Mouse (Mus musculus): ENCODE results near the gene Rnf216. TPM values are rescaled to one million over a fixed set of nuclear protein-coding genes. Genes with fewer than 3 reads are reported as not detected.

Rnf216 gene
- polyA plus RNA-seq, 1 experiment, result 33.8 TPM

GRCm38 (mm10) chr5:142997526-142997925 lies 115.3 kb downstream of the Rnf216 start:
- 84% methylated on average over 9 of the region's 9 CpGs for WGBS
- no peak overlapping the region for H3K4me3 ChIP-seq (replicated peaks; ENCODE audit: insufficient read depth, low read depth, low read length)
- DNase-seq, result no peak
- TF ChIP-seq POLR2A (IDR thresholded peaks at IDR 0.05; ENCODE audit: borderline replicate concordance, insufficient read depth, low read length) (no peak), CTCF (IDR thresholded peaks at IDR 0.05; ENCODE audit: borderline replicate concordance, insufficient read depth, low read depth, low read length) (no peak)
- no peaks in the 10 kb centered on the region for H3K27me3 ChIP-seq (ENCODE audit: control insufficient read depth, insufficient read depth, low read length)
- no peaks in the 10 kb centered on the region for H3K4me1 ChIP-seq (ENCODE audit: control insufficient read depth, insufficient read depth, low read length)
- no peak overlapping the region for H3K27ac ChIP-seq (ENCODE audit: insufficient read depth, low read length)

- TF ChIP-seq POLR2A (IDR thresholded peaks at IDR 0.05; ENCODE audit: borderline replicate concordance, insufficient read depth, low read length) (no peak), CTCF (IDR thresholded peaks at IDR 0.05; ENCODE audit: borderline replicate concordance, insufficient read depth, low read depth, low read length) (no peak)
- 93% methylated on average over 2 of the region's 2 CpGs for WGBS
- no peak overlapping the region for H3K4me3 ChIP-seq (replicated peaks; ENCODE audit: insufficient read depth, low read depth, low read length)
- H3K27me3 ChIP-seq (ENCODE audit: control insufficient read depth, insufficient read depth, low read length), result no peaks in the 10 kb centered on the region
- DNase-seq, result no peak
- no peaks in the 10 kb centered on the region for H3K4me1 ChIP-seq (ENCODE audit: control insufficient read depth, insufficient read depth, low read length)
- no peak overlapping the region for H3K27ac ChIP-seq (ENCODE audit: insufficient read depth, low read length)
These were observed 118.0 kb downstream of the Rnf216 start for GRCm38 (mm10) chr5:142994746-142995145.

DNA sequence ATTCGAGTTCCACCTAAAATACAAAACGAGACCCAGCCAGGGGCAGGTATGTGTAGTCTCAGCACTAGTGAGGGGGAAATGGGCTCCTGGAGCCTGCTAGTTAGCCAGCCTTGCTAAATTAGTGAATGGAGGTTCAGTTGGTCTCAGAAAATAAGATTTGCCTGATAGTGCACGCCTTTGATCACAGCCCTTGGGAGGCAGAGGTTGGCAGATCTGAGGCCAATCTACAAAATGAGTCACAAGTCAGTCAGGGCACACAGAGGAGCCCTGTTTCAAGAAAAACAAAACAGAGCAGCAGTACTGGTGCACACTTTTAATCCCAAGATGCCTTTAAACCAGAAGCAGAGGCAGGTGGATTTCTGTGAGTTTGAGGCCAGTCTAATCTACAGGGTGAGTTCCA lies 123.6 kb downstream of the Rnf216 start:
- Histone ChIP-seq H3K27me3 (ENCODE audit: control insufficient read depth, insufficient read depth, low read length) (no peaks in the 10 kb centered on the region), H3K4me1 (ENCODE audit: control insufficient read depth, insufficient read depth, low read length) (no peaks in the 10 kb centered on the region), H3K27ac (ENCODE audit: insufficient read depth, low read length) (no peak overlapping the region), H3K4me3 (replicated peaks; ENCODE audit: insufficient read depth, low read depth, low read length) (no peak overlapping the region)
- DNase-seq, result no peak
- TF ChIP-seq CTCF (IDR thresholded peaks at IDR 0.05; ENCODE audit: borderline replicate concordance, insufficient read depth, low read depth, low read length) (no peak), POLR2A (IDR thresholded peaks at IDR 0.05; ENCODE audit: borderline replicate concordance, insufficient read depth, low read length) (no peak)
- 88% methylated on average over 3 of the region's 3 CpGs for WGBS

DNA sequence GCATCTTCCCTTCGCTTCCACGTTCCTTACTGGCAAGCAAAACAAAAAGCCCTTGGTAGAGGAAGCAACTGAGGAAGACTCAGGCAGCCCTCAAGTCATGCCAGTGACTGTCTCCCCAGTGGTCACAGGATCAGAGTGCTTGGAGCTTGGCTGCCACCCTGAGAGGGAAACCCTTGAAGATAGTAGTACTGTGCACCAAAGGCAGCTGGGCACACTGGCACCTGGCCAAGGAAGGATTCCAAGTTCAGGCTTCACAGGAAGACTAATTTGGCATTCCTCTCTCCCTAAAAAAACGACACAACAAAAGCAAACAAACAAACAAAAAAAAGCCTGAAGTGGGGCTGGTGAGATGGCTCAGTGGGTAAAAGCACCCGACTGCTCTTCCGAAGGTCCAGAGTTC lies 124.3 kb downstream of the Rnf216 start:
- Histone ChIP-seq H3K4me3 (replicated peaks; ENCODE audit: insufficient read depth, low read depth, low read length) (no peak overlapping the region), H3K4me1 (ENCODE audit: control insufficient read depth, insufficient read depth, low read length) (no peaks in the 10 kb centered on the region), H3K27me3 (ENCODE audit: control insufficient read depth, insufficient read depth, low read length) (no peaks in the 10 kb centered on the region), H3K27ac (ENCODE audit: insufficient read depth, low read length) (no peak overlapping the region)
- peak; percentile 39 to 51 for DNase-seq
- TF ChIP-seq CTCF (IDR thresholded peaks at IDR 0.05; ENCODE audit: borderline replicate concordance, insufficient read depth, low read depth, low read length), result no peak
- no peak for TF ChIP-seq POLR2A (IDR thresholded peaks at IDR 0.05; ENCODE audit: borderline replicate concordance, insufficient read depth, low read length)
- 16% methylated on average over 5 of the region's 5 CpGs for WGBS

DNA sequence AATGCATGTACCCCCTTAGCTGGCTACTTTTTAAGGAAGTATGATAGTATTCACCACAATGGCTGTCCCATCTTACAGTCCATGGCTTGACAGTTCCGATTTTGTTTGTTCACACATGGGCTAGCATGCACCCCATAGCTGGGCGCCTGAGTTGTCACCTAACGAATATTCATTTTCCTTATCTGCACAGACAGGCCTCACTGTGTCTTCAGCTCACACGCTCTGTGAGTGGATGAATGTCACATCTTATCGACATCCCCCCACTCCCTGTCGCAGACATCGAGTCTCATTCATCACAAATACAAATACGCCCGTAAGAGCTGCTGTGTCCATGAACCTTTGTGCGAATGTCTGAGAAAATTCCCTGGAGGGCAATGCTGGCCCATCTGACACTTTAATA lies 128.5 kb downstream of the Rnf216 start:
- no peak for DNase-seq
- WGBS, result 77% methylated on average over 10 of the region's 10 CpGs
- H3K27ac ChIP-seq (ENCODE audit: insufficient read depth, low read length), result no peak overlapping the region
- TF ChIP-seq POLR2A (IDR thresholded peaks at IDR 0.05; ENCODE audit: borderline replicate concordance, insufficient read depth, low read length), result no peak
- no peak for TF ChIP-seq CTCF (IDR thresholded peaks at IDR 0.05; ENCODE audit: borderline replicate concordance, insufficient read depth, low read depth, low read length)
- no peaks in the 10 kb centered on the region for H3K27me3 ChIP-seq (ENCODE audit: control insufficient read depth, insufficient read depth, low read length)
- H3K4me3 ChIP-seq (replicated peaks; ENCODE audit: insufficient read depth, low read depth, low read length), result no peak overlapping the region
- H3K4me1 ChIP-seq (ENCODE audit: control insufficient read depth, insufficient read depth, low read length), result no peaks in the 10 kb centered on the region

- Histone ChIP-seq H3K4me3 (replicated peaks; ENCODE audit: insufficient read depth, low read depth, low read length) (no peak overlapping the region), H3K27me3 (ENCODE audit: control insufficient read depth, insufficient read depth, low read length) (no peaks in the 10 kb centered on the region), H3K4me1 (ENCODE audit: control insufficient read depth, insufficient read depth, low read length) (no peaks in the 10 kb centered on the region), H3K27ac (ENCODE audit: insufficient read depth, low read length) (no peak overlapping the region)
- TF ChIP-seq POLR2A (IDR thresholded peaks at IDR 0.05; ENCODE audit: borderline replicate concordance, insufficient read depth, low read length) (no peak), CTCF (IDR thresholded peaks at IDR 0.05; ENCODE audit: borderline replicate concordance, insufficient read depth, low read depth, low read length) (no peak)
- no peak for DNase-seq
- WGBS, result 30% methylated on average over 8 of the region's 8 CpGs
These were observed 129.6 kb downstream of the Rnf216 start for GRCm38 (mm10) chr5:142983174-142983573.

GRCm38 (mm10) chr5:142982046-142982801 lies 130.6 kb downstream of the Rnf216 start:
- H3K4me1 ChIP-seq (ENCODE audit: control insufficient read depth, insufficient read depth, low read length), result no peaks in the 10 kb centered on the region

GRCm38 (mm10) chr5:142976516-142976915 lies 136.3 kb downstream of the Rnf216 start:
- 8% methylated on average over 5 of the region's 5 CpGs for WGBS

More at GRCm38 (mm10) chr5:142982046-142982801, 130.6 kb downstream of the Rnf216 start:
- DNase-seq, result no peak
- H3K4me3 ChIP-seq (replicated peaks; ENCODE audit: insufficient read depth, low read depth, low read length), result no peak overlapping the region
- TF ChIP-seq CTCF (IDR thresholded peaks at IDR 0.05; ENCODE audit: borderline replicate concordance, insufficient read depth, low read depth, low read length) (no peak), POLR2A (IDR thresholded peaks at IDR 0.05; ENCODE audit: borderline replicate concordance, insufficient read depth, low read length) (no peak)
- H3K27ac ChIP-seq (ENCODE audit: insufficient read depth, low read length), result no peak overlapping the region
- 84% methylated on average over 16 of the region's 16 CpGs for WGBS
- no peaks in the 10 kb centered on the region for H3K27me3 ChIP-seq (ENCODE audit: control insufficient read depth, insufficient read depth, low read length)

More at GRCm38 (mm10) chr5:142976516-142976915, 136.3 kb downstream of the Rnf216 start:
- Histone ChIP-seq H3K27ac (ENCODE audit: insufficient read depth, low read length) (no peak overlapping the region), H3K4me1 (ENCODE audit: control insufficient read depth, insufficient read depth, low read length) (no peaks in the 10 kb centered on the region), H3K4me3 (replicated peaks; ENCODE audit: insufficient read depth, low read depth, low read length) (no peak overlapping the region), H3K27me3 (ENCODE audit: control insufficient read depth, insufficient read depth, low read length) (no peaks in the 10 kb centered on the region)
- DNase-seq, result no peak
- TF ChIP-seq CTCF (IDR thresholded peaks at IDR 0.05; ENCODE audit: borderline replicate concordance, insufficient read depth, low read depth, low read length) (no peak), POLR2A (IDR thresholded peaks at IDR 0.05; ENCODE audit: borderline replicate concordance, insufficient read depth, low read length) (no peak)

Measured in cerebellum, adult 2 months (tissue).